Mouse (Mus musculus) adrenal gland, postnatal 36 days (tissue): ENCODE measurements at regions not wholly inside any gene's neighbourhood (a gene's known extent, or its start where the extent isn't known, plus 50 kb on each side); places are given as distances from the start of the nearest gene placed in this dataset.
A peak's percentile ranks its signal among the peaks of the same experiment; 100 is the strongest.

ENCODE experiments used
- DNase-seq, 2 experiments: peaks; one replicate each; pipeline ENCODE4 v3.0.0; 2021; ENCODE audit warnings: mixed read lengths in 1 of 2

- no peak for DNase-seq
These were observed 128.7 kb downstream of the Tle3 start for GRCm38 (mm10) chr9:61500851-61501250.

DNA sequence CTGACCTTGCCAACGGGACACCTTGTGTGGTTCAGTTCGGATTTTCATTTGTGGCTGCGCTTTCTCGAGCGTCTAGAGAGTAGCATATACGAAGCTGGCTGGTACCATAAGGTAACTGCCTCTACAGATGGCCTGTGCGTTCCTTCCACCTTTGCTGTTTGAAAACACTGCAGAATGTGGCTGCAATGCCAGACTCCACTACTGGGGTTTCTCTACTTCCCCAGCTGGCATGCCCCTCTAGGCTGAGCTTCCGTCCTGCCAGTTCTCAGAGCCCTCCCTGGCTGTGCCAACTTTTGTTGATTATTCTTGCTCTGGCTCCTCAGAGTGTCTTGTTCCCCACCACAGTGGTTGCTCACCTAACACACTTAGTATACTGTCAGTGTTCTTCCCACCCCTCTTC is 120.7 kb downstream of the Tle3 start:
- DNase-seq = no peak

- no peak for DNase-seq
These were observed 119.1 kb downstream of the Tle3 start for GRCm38 (mm10) chr9:61491131-61491712.

GRCm38 (mm10) chr9:61489983-61490382 is 117.8 kb downstream of the Tle3 start:
- peak; percentile 30 to 32 for DNase-seq

GRCm38 (mm10) chr9:61489147-61489546 is 117.0 kb downstream of the Tle3 start:
- no peak for DNase-seq

DNA sequence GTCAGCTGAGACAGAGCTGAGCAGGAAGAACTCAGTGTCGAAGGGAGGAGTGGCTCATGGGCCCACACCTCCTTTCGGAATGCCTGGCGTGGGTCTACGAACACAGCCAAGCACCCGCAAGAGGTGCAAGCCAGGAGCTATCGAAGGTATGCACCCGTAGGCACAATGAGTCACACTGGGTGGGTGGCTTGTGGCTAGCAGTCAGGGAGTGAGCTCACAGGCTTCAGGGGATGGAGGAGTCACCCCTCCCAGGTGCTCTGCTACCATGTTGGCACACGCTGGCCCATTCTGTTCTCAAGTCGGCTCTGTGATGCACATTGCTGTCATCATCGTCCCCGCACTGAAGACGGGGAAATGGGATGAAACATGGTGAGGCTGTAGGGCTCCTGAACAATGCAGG is 115.7 kb downstream of the Tle3 start:
- no peak for DNase-seq

DNA sequence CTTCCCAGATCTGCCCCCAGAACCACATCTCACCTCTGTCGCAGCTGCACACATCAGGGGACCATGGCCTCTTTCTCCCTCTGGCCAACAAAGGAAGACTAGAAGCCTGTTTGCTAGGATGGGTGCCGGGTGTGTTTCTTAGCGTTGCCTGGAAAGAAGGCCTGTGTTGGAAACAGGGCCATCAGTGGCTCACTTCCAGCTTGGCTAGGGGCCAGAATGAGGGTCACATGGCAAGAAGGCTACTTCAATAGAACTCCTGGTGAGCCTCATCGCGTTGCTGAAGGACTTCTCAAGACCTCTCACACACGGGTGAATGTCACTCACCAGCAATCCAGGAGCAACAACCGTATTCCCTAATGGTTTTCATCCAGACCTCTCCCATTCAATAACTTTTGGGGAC is 115.0 kb downstream of the Tle3 start:
- no peak for DNase-seq

DNA sequence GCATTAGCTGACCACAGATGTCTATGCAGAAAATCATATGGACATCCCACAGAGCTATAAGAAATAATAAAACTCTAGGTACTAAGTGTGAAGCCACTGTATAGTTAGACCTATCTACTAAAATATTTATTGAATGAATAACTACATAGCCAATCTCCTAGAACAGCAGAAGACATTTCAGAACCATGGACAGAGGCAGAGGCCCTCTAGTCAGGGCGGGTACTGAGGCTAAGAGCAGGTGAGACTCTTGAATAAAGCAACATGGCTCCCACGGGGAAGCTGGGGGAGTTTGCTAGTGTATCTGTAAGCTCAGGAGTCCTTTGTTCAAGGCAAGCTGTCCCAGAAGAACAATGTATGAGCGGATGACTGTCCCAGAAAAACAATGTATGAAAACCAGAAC is 112.2 kb downstream of the Tle3 start:
- DNase-seq = peak; percentile 25 to 60

- peak in 1 of 2 experiments; percentile 36 for DNase-seq
These were observed 107.5 kb downstream of the Tle3 start for GRCm38 (mm10) chr9:61479626-61480025.

DNA sequence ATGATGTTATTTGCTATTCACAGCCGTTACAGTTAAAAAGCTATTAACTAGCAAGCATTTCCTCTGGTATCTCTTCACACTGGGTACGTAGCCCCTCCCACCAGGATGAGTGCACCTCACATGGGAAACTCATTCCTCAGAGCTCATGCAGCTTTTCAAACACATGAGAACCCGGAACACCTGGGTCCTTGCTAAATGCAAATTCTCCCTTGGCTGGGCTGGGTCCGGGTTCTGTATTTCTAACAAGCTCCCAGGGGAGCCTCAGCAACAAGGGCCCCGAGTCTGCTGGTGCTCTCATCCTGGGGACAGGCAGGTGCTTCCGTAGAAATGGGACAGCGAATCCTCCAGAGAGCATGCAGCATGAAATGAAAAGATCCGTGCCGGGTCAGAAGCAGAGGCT is 106.7 kb downstream of the Tle3 start:
- no peak for DNase-seq

- DNase-seq = no peak
These were observed 104.2 kb downstream of the Tle3 start for GRCm38 (mm10) chr9:61476351-61476750.

DNA sequence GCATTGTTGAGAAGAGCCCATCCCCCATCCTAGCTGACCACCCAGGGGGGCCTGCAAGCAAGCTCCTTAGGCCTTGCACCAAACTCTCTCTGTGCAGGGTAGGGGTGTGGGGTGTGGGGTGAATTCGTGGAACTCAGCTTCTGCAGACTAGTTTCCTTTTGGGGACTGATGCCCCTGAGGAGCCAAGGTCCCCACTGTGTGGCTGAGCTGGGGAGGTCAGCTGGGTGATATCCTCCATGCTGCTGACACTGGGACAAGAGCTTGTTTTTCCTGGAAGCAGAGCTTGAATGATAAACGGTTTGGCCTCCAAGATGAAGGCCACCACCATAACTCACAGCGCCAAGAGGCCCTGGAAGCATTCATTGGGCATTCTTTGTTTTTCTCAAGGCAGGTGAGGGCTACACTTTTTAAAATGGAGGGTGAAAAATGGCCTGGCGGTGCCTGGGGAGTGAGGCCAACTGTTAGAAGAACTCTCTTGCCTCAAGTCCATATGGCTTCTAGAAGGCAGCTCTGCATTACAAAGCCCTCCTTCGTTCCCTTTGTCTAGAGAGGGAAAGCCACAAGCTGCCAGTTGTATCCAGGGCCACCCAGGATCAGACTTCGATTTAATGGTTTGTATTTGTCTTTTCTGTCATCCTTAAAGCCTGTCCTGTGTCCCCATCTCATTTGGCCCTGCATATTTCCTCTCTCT is 98.8 kb downstream of the Tle3 start:
- peak; percentile 65 to 74 for DNase-seq

DNA sequence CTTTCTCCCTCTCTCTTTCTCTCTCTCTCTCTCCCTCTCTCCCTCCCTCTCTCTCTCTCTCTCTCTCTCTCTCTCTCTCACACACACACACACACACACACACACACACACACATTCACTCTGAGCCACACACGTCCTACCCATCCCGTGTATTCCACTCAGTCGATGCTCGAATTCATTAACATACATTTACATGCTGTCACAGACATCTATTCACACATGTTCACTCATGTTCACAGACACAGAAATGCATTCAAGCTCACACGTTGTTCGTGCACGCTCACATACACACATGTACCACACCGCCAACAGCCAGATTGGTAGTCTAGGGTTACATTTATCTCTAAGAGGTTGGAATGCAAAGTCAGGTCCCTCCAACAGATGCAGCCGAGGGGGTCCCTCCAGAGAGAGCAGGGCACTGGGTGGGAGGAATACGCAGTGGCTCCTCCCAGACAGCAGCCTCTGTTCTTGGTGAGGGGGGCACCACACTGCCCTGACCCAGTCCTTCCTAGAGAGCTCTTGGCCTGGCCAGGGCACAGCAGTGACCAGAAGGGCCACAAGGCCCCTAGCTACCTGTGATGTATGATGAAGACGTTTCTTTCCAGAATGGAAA is 96.8 kb downstream of the Tle3 start:
- DNase-seq = no peak

DNA sequence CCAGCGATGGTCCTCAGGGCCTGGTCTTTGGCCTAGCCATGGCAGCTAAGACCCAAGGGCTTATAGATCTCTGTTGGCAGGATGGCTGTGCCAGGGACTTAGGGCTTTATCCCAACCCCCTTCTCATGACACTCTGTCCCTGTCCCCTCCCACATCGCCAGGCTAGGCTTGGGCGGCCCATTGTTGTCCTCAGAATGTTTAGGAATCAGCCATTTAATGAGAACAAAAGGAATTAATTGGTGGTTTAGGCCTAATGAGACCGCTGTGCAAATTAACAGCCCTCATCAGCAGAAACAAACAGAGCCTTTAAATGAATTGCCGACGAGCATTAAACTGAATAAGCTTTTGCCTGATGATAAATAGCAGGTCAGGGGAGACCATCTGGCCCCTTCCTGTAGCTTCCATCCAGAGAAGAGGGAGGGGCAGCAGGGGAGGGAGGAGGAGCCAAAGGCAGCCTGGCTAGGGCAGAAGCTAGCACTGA is 96.2 kb downstream of the Tle3 start:
- DNase-seq = no peak
